Mouse (Mus musculus) testis, adult 2 months (tissue): ENCODE measurements around the gene Fgf6.

Experiments
- CTCF ChIP-seq: fragments of 200-500 bp; IDR thresholded peaks from 2 replicates; pipeline ENCODE4 v1.5.1; 2012; ENCODE audit warnings: low read depth, mild to moderate bottlenecking, inconsistent platforms, low read length, moderate library complexity; ENCODE audit not compliant: control insufficient read depth, insufficient read depth, insufficient replicate concordance
- POLR2A ChIP-seq: fragments of 200-500 bp; IDR thresholded peaks from 2 replicates; pipeline ENCODE4 v1.6.1; 2012; ENCODE audit warnings: low read depth, mild to moderate bottlenecking, inconsistent platforms, low read length, moderate library complexity; ENCODE audit not compliant: control insufficient read depth

- TF ChIP-seq CTCF (no peak), POLR2A (no peak)
These were observed 35.5 kb downstream of the Fgf6 start for GRCm38 (mm10) chr6:127050847-127051246.
